Mouse (Mus musculus): ENCODE results near the gene Exosc2. TPM values are rescaled to one million over a fixed set of nuclear protein-coding genes. Genes with fewer than 3 reads are reported as not detected.
"Not testable (repeated sequence)": the region's sequence is repeated elsewhere in the genome, so short reads cannot be mapped to it uniquely, and the experiment has no call there.

The Exosc2 gene
- total and polyA plus RNA-seq, 2 experiments = 6.3 to 10.4 TPM

GRCm38 (mm10) chr2:31656374-31656773, 14.1 kb upstream of the Exosc2 start:
- TF ChIP-seq CTCF (IDR thresholded peaks at IDR 0.05; ENCODE audit: low read depth, low read length) = no peak
- no peak for TF ChIP-seq POLR2A (IDR thresholded peaks at IDR 0.05; ENCODE audit: extremely low read depth, insufficient read depth, low read length)
- Histone ChIP-seq H3K4me1 (ENCODE audit: control insufficient read depth, insufficient read depth, low read length) (peaks cover 2% of the 10 kb centered on the region; the same call in 1 of the 2 replicates), H3K79me2 (ENCODE audit: control insufficient read depth, insufficient read depth, low read length) (no peaks in the 10 kb centered on the region), H3K27ac (replicated peaks; ENCODE audit: insufficient read depth, low read depth, low read length) (no peak overlapping the region), H3K36me3 (ENCODE audit: control insufficient read depth, insufficient read depth, low read length) (no peaks in the 10 kb centered on the region), H3K27me3 (ENCODE audit: control insufficient read depth, insufficient read depth, low read length) (peaks cover 19% of the 10 kb centered on the region), H3K4me3 (ENCODE audit: insufficient read depth, low read depth, low read length) (no peak overlapping the region), H3K9ac (ENCODE audit: low read depth, low read length) (no peak overlapping the region)
- no peak for DNase-seq (ENCODE audit: extremely low read depth, low read depth, low spot score)
- WGBS = 90% methylated on average over 7 of the region's 7 CpGs

GRCm38 (mm10) chr2:31662939-31663803, 7.3 kb upstream of the Exosc2 start:
- no peaks in the 10 kb centered on the region for H3K79me2 ChIP-seq (ENCODE audit: control insufficient read depth, insufficient read depth, low read length)
- no peaks in the 10 kb centered on the region for H3K36me3 ChIP-seq (ENCODE audit: control insufficient read depth, insufficient read depth, low read length)
- peak; percentile 22 for DNase-seq (ENCODE audit: extremely low read depth, low read depth, low spot score)
- H3K9ac ChIP-seq (ENCODE audit: low read depth, low read length) = no peak overlapping the region
- H3K4me1 ChIP-seq (ENCODE audit: control insufficient read depth, insufficient read depth, low read length) = peaks cover 3% of the 10 kb centered on the region; the same call in 1 of the 2 replicates
- no peak overlapping the region for H3K4me3 ChIP-seq (ENCODE audit: insufficient read depth, low read depth, low read length)
- TF ChIP-seq POLR2A (IDR thresholded peaks at IDR 0.05; ENCODE audit: extremely low read depth, insufficient read depth, low read length) (no peak), CTCF (IDR thresholded peaks at IDR 0.05; ENCODE audit: low read depth, low read length) (no peak)
- peaks cover 4% of the 10 kb centered on the region for H3K27me3 ChIP-seq (ENCODE audit: control insufficient read depth, insufficient read depth, low read length)
- H3K27ac ChIP-seq (replicated peaks; ENCODE audit: insufficient read depth, low read depth, low read length) = no peak overlapping the region
- WGBS = 49% methylated on average over 8 of the region's 8 CpGs

GRCm38 (mm10) chr2:31663804-31664180, 6.7 kb upstream of the Exosc2 start:
- peaks cover 3% of the 10 kb centered on the region; the same call in 1 of the 2 replicates for H3K4me1 ChIP-seq (ENCODE audit: control insufficient read depth, insufficient read depth, low read length)
- WGBS = 31% methylated on average over 1 of the region's 1 CpGs
- DNase-seq (ENCODE audit: extremely low read depth, low read depth, low spot score) = peak; percentile 86
- H3K27ac ChIP-seq (replicated peaks; ENCODE audit: insufficient read depth, low read depth, low read length) = no peak overlapping the region
- H3K27me3 ChIP-seq (ENCODE audit: control insufficient read depth, insufficient read depth, low read length) = no peaks in the 10 kb centered on the region
- H3K79me2 ChIP-seq (ENCODE audit: control insufficient read depth, insufficient read depth, low read length) = no peaks in the 10 kb centered on the region
- H3K36me3 ChIP-seq (ENCODE audit: control insufficient read depth, insufficient read depth, low read length) = no peaks in the 10 kb centered on the region
- H3K4me3 ChIP-seq (ENCODE audit: insufficient read depth, low read depth, low read length) = no peak overlapping the region
- H3K9ac ChIP-seq (ENCODE audit: low read depth, low read length) = no peak overlapping the region
- TF ChIP-seq POLR2A (IDR thresholded peaks at IDR 0.05; ENCODE audit: extremely low read depth, insufficient read depth, low read length) (no peak), CTCF (IDR thresholded peaks at IDR 0.05; ENCODE audit: low read depth, low read length) (no peak)

- Histone ChIP-seq H3K36me3 (ENCODE audit: control insufficient read depth, insufficient read depth, low read length) (no peaks in the 10 kb centered on the region), H3K27me3 (ENCODE audit: control insufficient read depth, insufficient read depth, low read length) (no peaks in the 10 kb centered on the region), H3K4me3 (ENCODE audit: insufficient read depth, low read depth, low read length) (no peak overlapping the region), H3K27ac (replicated peaks; ENCODE audit: insufficient read depth, low read depth, low read length) (no peak overlapping the region), H3K79me2 (ENCODE audit: control insufficient read depth, insufficient read depth, low read length) (no peaks in the 10 kb centered on the region), H3K4me1 (ENCODE audit: control insufficient read depth, insufficient read depth, low read length) (peaks cover 7% of the 10 kb centered on the region), H3K9ac (ENCODE audit: low read depth, low read length) (no peak overlapping the region)
- no peak for TF ChIP-seq POLR2A (IDR thresholded peaks at IDR 0.05; ENCODE audit: extremely low read depth, insufficient read depth, low read length)
- peak; percentile 81 for TF ChIP-seq CTCF (IDR thresholded peaks at IDR 0.05; ENCODE audit: low read depth, low read length)
- DNase-seq (ENCODE audit: extremely low read depth, low read depth, low spot score) = peak; percentile 42
- 42% methylated on average over 4 of the region's 4 CpGs for WGBS
Observed at GRCm38 (mm10) chr2:31667332-31667731, 3.2 kb upstream of the Exosc2 start.

- no peak for DNase-seq (ENCODE audit: extremely low read depth, low read depth, low spot score)
- Histone ChIP-seq H3K79me2 (ENCODE audit: control insufficient read depth, insufficient read depth, low read length) (no peaks in the 10 kb centered on the region), H3K36me3 (ENCODE audit: control insufficient read depth, insufficient read depth, low read length) (peaks cover 19% of the 10 kb centered on the region; the same call in 1 of the 2 replicates), H3K27ac (replicated peaks; ENCODE audit: insufficient read depth, low read depth, low read length) (no peak overlapping the region), H3K9ac (ENCODE audit: low read depth, low read length) (no peak overlapping the region), H3K4me3 (ENCODE audit: insufficient read depth, low read depth, low read length) (no peak overlapping the region), H3K27me3 (ENCODE audit: control insufficient read depth, insufficient read depth, low read length) (no peaks in the 10 kb centered on the region), H3K4me1 (ENCODE audit: control insufficient read depth, insufficient read depth, low read length) (no peaks in the 10 kb centered on the region)
- 92% methylated on average over 6 of the region's 6 CpGs for WGBS
- TF ChIP-seq POLR2A (IDR thresholded peaks at IDR 0.05; ENCODE audit: extremely low read depth, insufficient read depth, low read length) (no peak), CTCF (IDR thresholded peaks at IDR 0.05; ENCODE audit: low read depth, low read length) (no peak)
Observed at GRCm38 (mm10) chr2:31678641-31679040, 8.1 kb downstream of the Exosc2 start.

- DNase-seq (ENCODE audit: extremely low read depth, low read depth, low spot score); H3K27me3 ChIP-seq (ENCODE audit: control insufficient read depth, insufficient read depth, low read length); H3K27ac ChIP-seq (replicated peaks; ENCODE audit: insufficient read depth, low read depth, low read length); H3K9ac ChIP-seq (ENCODE audit: low read depth, low read length); H3K4me1 ChIP-seq (ENCODE audit: control insufficient read depth, insufficient read depth, low read length); H3K4me3 ChIP-seq (ENCODE audit: insufficient read depth, low read depth, low read length); H3K79me2 ChIP-seq (ENCODE audit: control insufficient read depth, insufficient read depth, low read length); H3K36me3 ChIP-seq (ENCODE audit: control insufficient read depth, insufficient read depth, low read length): not testable (repeated sequence)
- 82% methylated on average over 15 of the region's 15 CpGs for WGBS
Observed at GRCm38 (mm10) chr2:31681051-31681707, 10.7 kb downstream of the Exosc2 start.

Data from liver, adult 2 months (tissue).